ENCODE assay signal across 8 mouse cellular contexts in the genomic region with DNA sequence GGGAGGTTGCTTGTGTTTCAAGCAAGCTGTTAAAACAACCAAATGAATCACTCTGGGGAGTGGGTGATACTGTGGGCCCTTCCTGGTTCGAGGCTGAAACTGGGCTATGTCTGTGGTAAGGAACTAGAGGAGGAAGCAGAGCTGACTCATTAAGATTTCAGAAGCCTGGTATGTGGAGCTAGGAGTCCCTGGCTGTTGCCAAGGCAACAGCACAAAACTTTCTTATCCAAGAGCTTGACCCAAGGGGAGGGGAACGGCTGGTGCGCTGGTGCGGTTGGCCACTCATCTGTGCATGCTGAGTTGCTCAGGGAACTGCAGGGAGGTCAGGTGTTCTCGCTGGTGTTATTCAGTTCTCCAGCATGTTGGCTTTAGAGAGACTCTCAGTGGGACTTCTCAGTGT. TPM values are rescaled to one million over a fixed set of nuclear protein-coding genes. Genes with fewer than 3 reads are reported as not detected.
A peak's percentile ranks its signal among the peaks of the same experiment; 100 is the strongest.
DNase-seq lines count a peak whose midpoint lies in the region; ATAC-seq and TF ChIP-seq lines count a peak whose summit lies in the region.
"Had no signal": no experiment of that assay in that cellular context is flagged by ENCODE, and none has a peak within 500 bp of the region (broad histone marks: within the 10 kb centered on the region; RNA-seq: fewer than 3 reads in every experiment).

No protein-coding gene starts in this region.

- peak; percentile 38 for DNase-seq in testis, postnatal 14 days (ENCODE audit: low spot score)
- no peak for DNase-seq in testis, postnatal 10 days (ENCODE audit: low spot score)
- DNase-seq in embryo, embryonic 10 days (ENCODE audit: low spot score) = peak; percentile 56
- DNase-seq in layer of hippocampus, postnatal 14 days (ENCODE audit: low spot score in 2 of 2) = no peak
- DNase-seq in cerebellum, adult 2 months = no peak

- no peaks in the 10 kb centered on the region for H3K36me3 ChIP-seq in intestine, embryonic 15.5 days
- H3K36me3 ChIP-seq: neural tube, embryonic 12.5 days had no signal

- 27% methylated on average over 5 of the region's 5 CpGs for WGBS in intestine, embryonic 15.5 days
- WGBS in cerebellum, adult 2 months = 27% methylated on average over 5 of the region's 5 CpGs

- no peak overlapping the region for H3K4me2 ChIP-seq in intestine, embryonic 15.5 days (replicated peaks)
- H3K4me2 ChIP-seq: neural tube, embryonic 12.5 days had no signal

- TF ChIP-seq POLR2A in cerebellum, adult 2 months (IDR thresholded peaks at IDR 0.05; ENCODE audit: borderline replicate concordance, insufficient read depth, low read length) = no peak

- peak; percentile 69 for ATAC-seq in intestine, embryonic 15.5 days
- ATAC-seq in megakaryocyte progenitor cell, adult 5-6 weeks (replicated peaks; ENCODE audit: poor library complexity) = peak; percentile 82

- H3K27ac ChIP-seq in intestine, embryonic 15.5 days = no peak overlapping the region
- no peak overlapping the region for H3K27ac ChIP-seq in cerebellum, adult 2 months (ENCODE audit: insufficient read depth, low read length)
- H3K27ac ChIP-seq: neural tube, embryonic 12.5 days had no signal

- no peaks in the 10 kb centered on the region for H3K27me3 ChIP-seq in intestine, embryonic 15.5 days (replicated peaks)
- H3K27me3 ChIP-seq in cerebellum, adult 2 months (ENCODE audit: control insufficient read depth, insufficient read depth, low read length) = no peaks in the 10 kb centered on the region
- H3K27me3 ChIP-seq: neural tube, embryonic 12.5 days had no signal

- H3K4me1 ChIP-seq in intestine, embryonic 15.5 days (replicated peaks) = no peaks in the 10 kb centered on the region
- no peaks in the 10 kb centered on the region for H3K4me1 ChIP-seq in cerebellum, adult 2 months (ENCODE audit: control insufficient read depth, insufficient read depth, low read length)

- TF ChIP-seq CTCF in cerebellum, adult 2 months (IDR thresholded peaks at IDR 0.05; ENCODE audit: borderline replicate concordance, insufficient read depth, low read depth, low read length) = no peak

- H3K9ac ChIP-seq in intestine, embryonic 15.5 days = no peak overlapping the region
- H3K9ac ChIP-seq: neural tube, embryonic 12.5 days had no signal

- no peaks in the 10 kb centered on the region for H3K9me3 ChIP-seq in intestine, embryonic 15.5 days
- H3K9me3 ChIP-seq: neural tube, embryonic 12.5 days had no signal

- H3K4me3 ChIP-seq in intestine, embryonic 15.5 days (replicated peaks) = no peak overlapping the region
- no peak overlapping the region for H3K4me3 ChIP-seq in cerebellum, adult 2 months (replicated peaks; ENCODE audit: insufficient read depth, low read depth, low read length)
- H3K4me3 ChIP-seq: neural tube, embryonic 12.5 days had no signal

RNA-seq across cellular contexts. Expression of gene Ppp2ca, which starts 18.5 kb away (rescaled TPM):
- 64.8 and 69.3 TPM in 2 replicates for polyA plus RNA-seq in intestine, embryonic 15.5 days (2015; fragmentation: Nextera tagmentation; extraction: Ambion mirVana)
- total RNA-seq in megakaryocyte progenitor cell, adult 5-6 weeks (2015) = 83.7 and 92.7 TPM in 2 replicates
- 94.4 and 99.1 TPM in 2 replicates for total RNA-seq in megakaryocyte progenitor cell, adult 5-6 weeks (2017)
- 100 to 1,000 TPM; 128 to 136 TPM for total RNA-seq in layer of hippocampus, postnatal 14 days (2021)
- 112 and 113 TPM in 2 replicates for polyA plus RNA-seq in cerebellum, adult 2 months (2012; rRNA removed)

Comparison
In these comparisons a context has a peak if more than half of its experiments do, and no peak if none do; other contexts are left out.
1. DNase-seq: peak in testis, postnatal 14 days (single experiment) and embryo, embryonic 10 days (single experiment); none in testis, postnatal 10 days (single experiment), layer of hippocampus, postnatal 14 days (0 of 2) and cerebellum, adult 2 months (0 of 2).